Mouse (Mus musculus) kidney, adult 2 months (tissue): ENCODE measurements around the gene Olfr805. TPM values are rescaled to one million over a fixed set of nuclear protein-coding genes. Genes with fewer than 3 reads are reported as not detected.

Experiments
- DNase-seq: peaks from one replicate; pipeline ENCODE4 v3.0.0; 2021
- H3K27ac ChIP-seq: fragments of 200-500 bp; 2 replicates; pipeline ENCODE4 v1.5.1; 2012; ENCODE audit warnings: low read depth, low read length, control low read depth, inconsistent platforms; ENCODE audit not compliant: insufficient read depth
- H3K27me3 ChIP-seq: fragments of 200-500 bp; replicated peaks from 2 replicates; pipeline ENCODE4 v1.6.1; 2012; ENCODE audit warnings: mild to moderate bottlenecking, moderate library complexity, low read length, inconsistent platforms; ENCODE audit not compliant: control insufficient read depth, insufficient read depth
- H3K36me3 ChIP-seq: fragments of 200-500 bp; 2 replicates; pipeline ENCODE4 v1.6.1; 2012; ENCODE audit warnings: mild to moderate bottlenecking, moderate library complexity, low read length, inconsistent platforms; ENCODE audit not compliant: control insufficient read depth, insufficient read depth
- H3K4me1 ChIP-seq: fragments of 200-500 bp; 2 replicates; pipeline ENCODE4 v1.6.1; 2011; ENCODE audit warnings: low read length; ENCODE audit not compliant: control insufficient read depth, insufficient read depth
- H3K4me3 ChIP-seq: fragments of 200-500 bp; 2 replicates; pipeline ENCODE4 v1.5.1; 2011; ENCODE audit warnings: mild to moderate bottlenecking, low read depth, low read length, control low read depth; ENCODE audit not compliant: insufficient read depth
- CTCF ChIP-seq: fragments of 200-500 bp; conservative IDR thresholded peaks from 2 replicates; pipeline ENCODE4 v1.5.1; 2011; ENCODE audit warnings: low read depth, mild to moderate bottlenecking, control low read depth, low read length, moderate library complexity, mixed read lengths; ENCODE audit not compliant: insufficient read depth, insufficient read length
- POLR2A ChIP-seq: fragments of 200-500 bp; IDR thresholded peaks from one replicate; pipeline ENCODE4 v1.6.1; 2011; ENCODE audit warnings: low read depth, low read length, control low read depth
- WGBS: fragments of 180-500 bp; shearing (Covaris S2); methylation state at CpG from one replicate; pipeline ENCODE4 v1.1.7; 2018; 5-methylcytosine and 5-hydroxymethylcytosine counted together
- polyA plus RNA-seq: library from polyadenylated mRNA; depleted of rRNA; stranded (reverse); fragments of >200 nt; gene quantifications from 2 replicates; pipeline ENCODE4 v1.2.3, GENCODE M21; 2012; rRNA removed

Olfr805 gene
- polyA plus RNA-seq = not detected in 2 replicates

GRCm38 (mm10) chr10:129729275-129729674 lies at the start of gene Olfr805:
Olfr805 (minus strand) TSS chr10:129729375.
- no peaks in the 10 kb centered on the region for H3K36me3 ChIP-seq
- 96% methylated on average over 2 of the region's 2 CpGs for WGBS

DNA sequence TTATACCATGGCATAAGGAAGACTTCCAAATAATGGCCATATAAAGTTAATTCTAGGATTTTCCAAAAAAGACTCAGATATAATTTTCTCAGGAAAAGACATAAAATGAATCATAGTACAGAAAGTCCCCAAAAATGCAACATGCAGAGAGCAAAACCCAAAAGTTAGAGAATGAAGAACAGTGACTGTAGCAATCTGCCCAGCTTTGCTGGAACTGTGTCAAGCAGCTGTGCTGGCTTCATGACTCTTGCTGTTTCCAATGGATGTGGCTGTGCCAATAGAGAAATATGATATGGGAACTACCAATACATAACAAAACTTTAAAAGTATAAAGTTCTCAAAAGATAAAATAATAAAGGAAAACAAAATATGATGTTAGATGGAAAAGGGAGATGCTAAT lies 48.9 kb upstream of the Olfr805 start:
- Histone ChIP-seq H3K4me3 (no peak overlapping the region), H3K27me3 (no peaks in the 10 kb centered on the region), H3K27ac (no peak overlapping the region), H3K36me3 (no peaks in the 10 kb centered on the region), H3K4me1 (no peaks in the 10 kb centered on the region)
- TF ChIP-seq POLR2A (no peak), CTCF (no peak)
- no peak for DNase-seq

More at GRCm38 (mm10) chr10:129729275-129729674, at the start of gene Olfr805:
- H3K4me3 ChIP-seq = no peak within 1 kb of the TSS
- no peak for DNase-seq
- no peak for TF ChIP-seq POLR2A
- no peak for TF ChIP-seq CTCF
- no peaks in the 10 kb centered on the region for H3K4me1 ChIP-seq
- no peak within 1 kb of the TSS for H3K27ac ChIP-seq
- H3K27me3 ChIP-seq = no peaks in the 10 kb centered on the region

DNA sequence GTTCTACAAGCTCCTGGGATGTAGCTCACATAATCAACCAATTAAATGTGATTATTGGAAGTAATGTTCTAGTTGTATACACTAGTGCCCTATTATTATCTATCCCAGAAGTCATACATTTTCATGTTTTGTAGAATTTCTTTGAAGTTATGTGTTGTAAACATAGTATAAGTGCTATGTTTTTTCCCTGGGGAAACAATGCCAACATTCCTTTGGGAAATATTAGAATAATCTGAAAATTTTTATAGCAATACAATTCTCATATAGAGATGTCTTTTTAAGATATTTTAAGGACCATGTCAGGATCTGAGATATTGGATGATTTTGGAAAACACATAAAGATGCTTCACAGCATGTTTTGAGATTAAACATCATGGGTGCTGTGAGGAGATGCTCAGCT lies 45.2 kb upstream of the Olfr805 start, which contains the start of gene Olfr809:
Gene Olfr809 (plus strand): TSS at position 301 of the 400 bp plus-strand sequence.
- Histone ChIP-seq H3K4me1 (no peaks in the 10 kb centered on the region), H3K27me3 (no peaks in the 10 kb centered on the region), H3K27ac (no peak within 1 kb of the TSS), H3K4me3 (no peak within 1 kb of the TSS), H3K36me3 (no peaks in the 10 kb centered on the region)
- DNase-seq = no peak
- TF ChIP-seq POLR2A = no peak
- no peak for TF ChIP-seq CTCF

- H3K27ac ChIP-seq = no peak within 1 kb of the TSS
- DNase-seq = no peak
- H3K36me3 ChIP-seq = no peaks in the 10 kb centered on the region
- H3K4me1 ChIP-seq = no peaks in the 10 kb centered on the region
- TF ChIP-seq POLR2A (no peak), CTCF (no peak)
- WGBS = 85% methylated on average over 1 of the region's 1 CpGs
- no peak within 1 kb of the TSS for H3K4me3 ChIP-seq
- H3K27me3 ChIP-seq = no peaks in the 10 kb centered on the region
These were observed 36.0 kb upstream of the Olfr805 start, which contains the start of gene Olfr808 for GRCm38 (mm10) chr10:129765182-129765581. Olfr808 (plus strand) TSS chr10:129765482.

- no peak within 1 kb of the TSS for H3K27ac ChIP-seq
- no peak within 1 kb of the TSS for H3K4me3 ChIP-seq
- no peak for DNase-seq
- no peaks in the 10 kb centered on the region for H3K36me3 ChIP-seq
- WGBS = 75% methylated on average over 1 of the region's 1 CpGs
- TF ChIP-seq POLR2A (no peak), CTCF (no peak)
- H3K4me1 ChIP-seq = no peaks in the 10 kb centered on the region
- no peaks in the 10 kb centered on the region for H3K27me3 ChIP-seq
These were observed 28.5 kb upstream of the Olfr805 start, which contains the start of gene Olfr807 for GRCm38 (mm10) chr10:129757693-129758092. Olfr807 (minus strand) TSS chr10:129757793.

DNA sequence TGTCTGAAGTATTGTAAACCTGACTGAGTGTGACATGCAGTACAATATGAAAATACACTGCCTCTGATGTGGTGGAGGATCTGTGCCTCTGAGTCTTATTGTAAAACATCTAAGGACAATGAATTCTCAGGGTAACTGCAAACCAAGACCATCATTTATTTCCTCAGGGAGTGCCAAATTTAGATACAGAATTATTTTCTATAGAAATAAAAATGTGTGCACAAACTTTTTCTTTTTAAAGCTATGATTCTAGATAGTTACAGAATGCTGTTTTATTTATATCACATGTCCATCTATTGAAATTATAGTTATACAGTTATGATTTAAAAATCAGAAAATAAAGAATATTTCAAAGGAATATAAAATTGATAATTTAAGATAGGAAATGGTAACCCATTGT lies 12.6 kb upstream of the Olfr805 start, which contains the start of gene Olfr806:
Gene Olfr806 (minus strand): TSS at position 101 of the 400 bp plus-strand sequence.
- Histone ChIP-seq H3K4me3 (no peak within 1 kb of the TSS), H3K27ac (no peak within 1 kb of the TSS), H3K4me1 (no peaks in the 10 kb centered on the region), H3K36me3 (no peaks in the 10 kb centered on the region), H3K27me3 (no peaks in the 10 kb centered on the region)
- no peak for DNase-seq
- TF ChIP-seq POLR2A (no peak), CTCF (no peak)

DNA sequence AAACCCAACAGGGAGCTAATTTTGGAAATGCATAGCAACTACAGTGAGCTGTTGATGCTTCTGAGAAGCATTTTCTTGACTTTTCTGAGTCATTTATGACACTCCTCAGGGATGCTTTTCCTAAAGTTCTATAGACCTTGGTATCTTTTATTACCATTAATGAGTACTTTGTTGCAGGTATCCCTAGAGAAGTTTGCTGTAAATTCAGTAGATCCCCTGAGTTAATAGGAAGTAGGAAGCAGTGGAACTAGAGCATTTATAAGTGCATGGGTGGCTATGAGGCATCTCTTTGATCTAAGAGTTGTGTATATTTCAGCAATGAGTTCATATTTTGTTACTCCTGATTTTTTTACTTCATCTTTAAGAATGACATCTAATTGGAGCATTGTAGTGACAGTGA lies 26.3 kb downstream of the Olfr805 start, which contains the start of gene Olfr804:
Gene Olfr804 (plus strand): TSS at position 301 of the 400 bp plus-strand sequence.
- TF ChIP-seq CTCF (no peak), POLR2A (no peak)
- Histone ChIP-seq H3K36me3 (no peaks in the 10 kb centered on the region), H3K27me3 (no peaks in the 10 kb centered on the region), H3K27ac (no peak within 1 kb of the TSS), H3K4me1 (no peaks in the 10 kb centered on the region), H3K4me3 (no peak within 1 kb of the TSS)
- no peak for DNase-seq

DNA sequence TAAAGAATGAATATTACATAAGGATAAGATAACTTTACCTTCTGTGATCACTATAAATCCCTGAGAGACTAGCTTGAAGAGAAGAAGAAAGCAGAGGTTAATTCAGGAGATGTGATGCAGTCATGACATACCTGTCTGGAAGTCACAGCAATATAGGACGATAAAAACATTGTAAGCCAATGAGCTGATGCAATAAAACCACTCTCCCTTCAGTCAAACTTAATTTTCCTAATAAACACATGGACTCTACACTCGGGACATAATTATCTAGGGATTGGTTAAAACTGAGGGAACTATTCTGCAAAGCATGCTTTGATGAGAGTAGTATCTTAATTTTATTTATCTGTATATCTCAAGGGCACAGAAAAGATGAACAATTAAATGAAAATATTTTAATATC lies 35.0 kb downstream of the Olfr805 start, which contains the start of gene Olfr803:
Gene Olfr803 (minus strand): TSS at position 101 of the 400 bp plus-strand sequence.
- Histone ChIP-seq H3K4me3 (no peak within 1 kb of the TSS), H3K36me3 (no peaks in the 10 kb centered on the region), H3K27me3 (no peaks in the 10 kb centered on the region), H3K27ac (no peak within 1 kb of the TSS), H3K4me1 (no peaks in the 10 kb centered on the region)
- 70% methylated on average over 2 of the region's 2 CpGs for WGBS
- no peak for TF ChIP-seq CTCF
- no peak for TF ChIP-seq POLR2A
- DNase-seq = no peak
